Mouse (Mus musculus): ENCODE measurements around the gene Speg. TPM values are rescaled to one million over a fixed set of nuclear protein-coding genes. Genes with fewer than 3 reads are reported as not detected.

Speg gene
- polyA plus RNA-seq, 1 experiment from 2014 or later, result 21.3 TPM

- peaks cover 61% of the 10 kb centered on the region for H3K36me3 ChIP-seq
- 31% methylated on average over 6 of the region's 6 CpGs for WGBS
- peaks cover 28% of the 10 kb centered on the region for H3K4me1 ChIP-seq
- H3K27me3 ChIP-seq, result no peaks in the 10 kb centered on the region
- H3K9ac ChIP-seq, result peak overlapping the region; percentile 50
- H3K4me3 ChIP-seq, result peak overlapping the region; percentile 22
- ATAC-seq (ENCODE audit: low FRiP score, low read depth), result no peak
- H3K27ac ChIP-seq, result peak overlapping the region; percentile 79; the same call in 1 of the 2 replicates
- H3K9me3 ChIP-seq, result no peaks in the 10 kb centered on the region
- peak overlapping the region; percentile 59 for H3K4me2 ChIP-seq (replicated peaks)
Measured at GRCm38 (mm10) chr1:75400493-75401115, 25.5 kb downstream of the Speg start.

- Histone ChIP-seq H3K27me3 (no peaks in the 10 kb centered on the region), H3K4me2 (replicated peaks) (no peak overlapping the region), H3K9ac (no peak overlapping the region), H3K36me3 (peaks cover 78% of the 10 kb centered on the region), H3K9me3 (no peaks in the 10 kb centered on the region), H3K4me3 (no peak overlapping the region), H3K27ac (no peak overlapping the region), H3K4me1 (peaks cover 5% of the 10 kb centered on the region)
- whole genome bisulfite sequencing, result 83% methylated on average over 3 of the region's 3 CpGs
- no peak for ATAC-seq (ENCODE audit: low FRiP score, low read depth)
Measured at GRCm38 (mm10) chr1:75405547-75405946, 30.4 kb downstream of the Speg start.

- 93% methylated on average over 15 of the region's 15 CpGs for WGBS
- Histone ChIP-seq H3K27me3 (no peaks in the 10 kb centered on the region), H3K9me3 (no peaks in the 10 kb centered on the region), H3K4me2 (replicated peaks) (no peak overlapping the region), H3K9ac (no peak overlapping the region), H3K36me3 (peaks cover 73% of the 10 kb centered on the region), H3K4me3 (no peak overlapping the region), H3K27ac (no peak overlapping the region), H3K4me1 (no peaks in the 10 kb centered on the region)
- no peak for ATAC-seq (ENCODE audit: low FRiP score, low read depth)
Measured at GRCm38 (mm10) chr1:75406173-75406572, 31.1 kb downstream of the Speg start.

DNA sequence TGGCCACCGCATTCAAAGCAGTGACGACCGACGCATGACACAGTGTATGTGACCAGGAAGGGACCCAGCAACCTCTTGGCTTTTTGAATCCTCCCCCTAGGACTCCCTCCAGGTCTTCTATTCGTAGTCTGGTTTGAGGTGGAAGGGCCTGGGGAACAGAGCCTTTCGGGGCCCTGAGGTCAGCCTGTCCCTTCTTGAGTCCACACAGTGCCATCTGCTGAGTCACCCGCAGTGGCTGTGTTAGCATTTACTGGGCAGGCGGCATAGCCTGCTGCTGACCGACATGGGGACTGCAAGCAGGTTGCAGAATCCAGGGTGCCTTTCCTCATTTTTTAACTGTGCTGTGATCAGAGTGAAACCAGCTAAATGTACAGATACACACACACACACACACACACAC is 32.0 kb downstream of the Speg start:
- H3K4me2 ChIP-seq (replicated peaks), result no peak overlapping the region
- ATAC-seq (ENCODE audit: low FRiP score, low read depth), result no peak
- H3K27ac ChIP-seq, result no peak overlapping the region
- H3K27me3 ChIP-seq, result no peaks in the 10 kb centered on the region
- H3K4me3 ChIP-seq, result no peak overlapping the region
- 93% methylated on average over 9 of the region's 9 CpGs for WGBS
- no peak overlapping the region for H3K9ac ChIP-seq
- no peaks in the 10 kb centered on the region for H3K4me1 ChIP-seq
- peaks cover 65% of the 10 kb centered on the region for H3K36me3 ChIP-seq
- H3K9me3 ChIP-seq, result no peaks in the 10 kb centered on the region

DNA sequence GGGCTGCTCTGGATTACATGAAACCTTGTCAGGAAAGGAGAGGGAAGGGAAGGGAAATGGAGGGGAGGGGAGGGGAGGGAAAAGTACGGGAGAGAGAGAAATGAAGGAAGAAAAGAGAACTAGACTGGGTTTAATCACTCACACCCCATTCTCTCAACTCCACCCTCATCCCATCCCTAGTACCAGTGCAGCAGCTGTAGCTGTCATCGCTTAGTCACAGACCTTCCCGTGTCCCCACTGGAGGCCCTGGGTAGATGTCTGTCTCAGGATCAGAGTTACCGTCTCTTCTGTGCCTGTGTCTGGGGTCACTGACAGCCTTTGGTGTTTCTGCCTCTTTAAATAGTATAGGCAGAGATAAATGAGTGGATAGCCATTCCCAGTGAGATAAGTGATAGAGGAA is 33.1 kb downstream of the Speg start:
- 81% methylated on average over 4 of the region's 4 CpGs for WGBS
- peaks cover 56% of the 10 kb centered on the region for H3K36me3 ChIP-seq
- no peak overlapping the region for H3K4me2 ChIP-seq (replicated peaks)

DNA sequence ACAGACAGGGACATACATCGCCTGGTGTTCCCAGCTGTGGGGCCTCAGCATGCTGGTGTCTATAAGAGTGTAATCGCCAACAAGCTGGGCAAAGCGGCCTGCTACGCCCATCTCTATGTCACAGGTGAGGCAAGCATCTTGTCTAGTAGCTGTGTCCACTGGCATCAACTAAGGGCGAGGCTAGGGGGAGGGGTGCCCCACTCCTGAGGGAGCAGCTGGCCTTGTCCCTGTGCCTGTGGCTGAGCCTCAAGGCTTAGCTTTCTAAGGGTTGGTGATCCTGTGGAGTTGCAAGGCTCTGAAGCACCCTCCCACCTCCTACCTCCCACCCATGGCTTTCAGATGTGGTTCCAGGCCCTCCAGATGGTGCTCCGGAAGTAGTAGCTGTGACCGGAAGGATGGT is 34.9 kb downstream of the Speg start:
- no peak for ATAC-seq (ENCODE audit: low FRiP score, low read depth)
- H3K27me3 ChIP-seq, result no peaks in the 10 kb centered on the region
- H3K9ac ChIP-seq, result 0 out of 2 replicates have a peak overlapping the region, but pooled peaks have one; percentile 4
- H3K27ac ChIP-seq, result no peak overlapping the region
- 90% methylated on average over 7 of the region's 7 CpGs for WGBS
- peaks cover 46% of the 10 kb centered on the region for H3K36me3 ChIP-seq
- no peaks in the 10 kb centered on the region for H3K4me1 ChIP-seq
- no peak overlapping the region for H3K4me2 ChIP-seq (replicated peaks)
- H3K4me3 ChIP-seq, result no peak overlapping the region
- H3K9me3 ChIP-seq, result no peaks in the 10 kb centered on the region

More for the DNA sequence above, 33.1 kb downstream of the Speg start:
- Histone ChIP-seq H3K4me1 (no peaks in the 10 kb centered on the region), H3K27me3 (no peaks in the 10 kb centered on the region), H3K9me3 (no peaks in the 10 kb centered on the region), H3K9ac (no peak overlapping the region), H3K4me3 (no peak overlapping the region), H3K27ac (no peak overlapping the region)
- no peak for ATAC-seq (ENCODE audit: low FRiP score, low read depth)

DNA sequence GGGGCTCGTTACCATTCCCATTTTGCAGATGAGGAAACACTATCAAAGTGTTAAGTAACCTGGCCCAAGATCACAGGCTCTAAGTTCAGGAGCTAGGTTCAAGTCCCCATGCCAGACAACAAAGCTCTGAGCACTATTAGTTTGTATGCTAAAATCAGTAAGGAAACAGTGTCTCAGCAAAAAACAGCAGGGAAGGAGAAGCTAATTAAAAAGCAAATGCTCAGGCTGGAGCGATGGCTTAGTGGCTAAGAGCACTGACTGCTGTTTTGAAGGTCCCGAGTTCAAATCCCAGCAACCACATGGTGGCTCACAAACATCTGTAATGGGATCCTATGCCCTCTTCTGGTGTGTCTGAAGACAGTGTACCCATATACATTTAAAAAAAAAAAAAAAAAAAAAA is 37.1 kb downstream of the Speg start:
- Histone ChIP-seq H3K4me3 (no peak overlapping the region), H3K9me3 (no peaks in the 10 kb centered on the region), H3K27ac (no peak overlapping the region), H3K36me3 (peaks cover 46% of the 10 kb centered on the region), H3K9ac (no peak overlapping the region), H3K4me2 (replicated peaks) (no peak overlapping the region), H3K27me3 (no peaks in the 10 kb centered on the region), H3K4me1 (no peaks in the 10 kb centered on the region)
- 92% methylated on average over 3 of the region's 3 CpGs for WGBS
- ATAC-seq (ENCODE audit: low FRiP score, low read depth), result no peak

- no peaks in the 10 kb centered on the region for H3K9me3 ChIP-seq
- WGBS, result 66% methylated on average over 3 of the region's 3 CpGs
Measured at GRCm38 (mm10) chr1:75413749-75414148, 38.7 kb downstream of the Speg start.

GRCm38 (mm10) chr1:75421794-75422193 is 46.7 kb downstream of the Speg start:
- Histone ChIP-seq H3K9me3 (no peaks in the 10 kb centered on the region), H3K4me3 (peak overlapping the region; percentile 45), H3K9ac (peak overlapping the region; percentile 57), H3K27me3 (peaks cover 58% of the 10 kb centered on the region), H3K4me1 (peaks cover 23% of the 10 kb centered on the region), H3K36me3 (peaks cover 27% of the 10 kb centered on the region), H3K27ac (no peak overlapping the region), H3K4me2 (replicated peaks) (peak overlapping the region; percentile 71)
- ATAC-seq (ENCODE audit: low FRiP score, low read depth), result peak; percentile 10
- 12% methylated on average over 20 of the region's 20 CpGs for WGBS

More at GRCm38 (mm10) chr1:75413749-75414148, 38.7 kb downstream of the Speg start:
- Histone ChIP-seq H3K4me2 (replicated peaks) (no peak overlapping the region), H3K4me3 (no peak overlapping the region), H3K9ac (no peak overlapping the region), H3K4me1 (no peaks in the 10 kb centered on the region), H3K36me3 (peaks cover 46% of the 10 kb centered on the region), H3K27me3 (no peaks in the 10 kb centered on the region), H3K27ac (no peak overlapping the region)
- ATAC-seq (ENCODE audit: low FRiP score, low read depth), result no peak

- Histone ChIP-seq H3K27me3 (peaks cover 59% of the 10 kb centered on the region), H3K9ac (peak overlapping the region; percentile 57), H3K36me3 (peaks cover 26% of the 10 kb centered on the region), H3K27ac (no peak overlapping the region), H3K4me3 (peak overlapping the region; percentile 45), H3K9me3 (no peaks in the 10 kb centered on the region), H3K4me2 (replicated peaks) (peak overlapping the region; percentile 71), H3K4me1 (peaks cover 23% of the 10 kb centered on the region)
- ATAC-seq (ENCODE audit: low FRiP score, low read depth), result peak; percentile 20; the same call in 1 of the 2 replicates
- WGBS, result 5% methylated on average over 32 of the region's 32 CpGs
Measured at GRCm38 (mm10) chr1:75422216-75422822, 47.2 kb downstream of the Speg start.

DNA sequence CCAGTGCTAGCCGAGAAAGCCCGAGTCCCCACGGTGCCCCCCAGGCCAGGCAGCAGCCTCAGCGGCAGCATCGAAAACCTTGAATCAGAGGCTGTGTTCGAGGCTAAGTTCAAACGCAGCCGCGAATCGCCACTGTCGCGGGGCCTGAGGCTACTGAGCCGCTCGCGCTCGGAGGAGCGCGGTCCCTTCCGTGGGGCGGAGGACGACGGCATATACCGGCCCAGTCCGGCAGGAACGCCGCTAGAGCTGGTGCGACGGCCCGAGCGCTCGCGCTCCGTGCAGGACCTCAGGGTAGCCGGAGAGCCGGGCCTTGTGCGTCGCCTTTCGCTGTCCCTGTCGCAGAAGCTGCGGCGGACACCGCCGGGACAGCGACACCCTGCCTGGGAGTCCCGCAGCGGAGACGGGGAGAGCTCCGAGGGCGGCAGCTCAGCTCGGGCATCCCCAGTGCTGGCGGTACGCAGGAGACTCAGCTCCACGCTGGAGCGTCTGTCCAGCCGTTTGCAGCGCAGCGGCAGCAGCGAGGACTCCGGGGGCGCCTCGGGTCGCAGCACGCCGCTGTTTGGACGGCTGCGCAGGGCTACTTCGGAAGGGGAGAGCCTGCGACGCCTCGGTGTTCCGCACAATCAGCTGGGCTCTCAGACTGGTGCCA is 47.9 kb downstream of the Speg start:
- Histone ChIP-seq H3K36me3 (peaks cover 21% of the 10 kb centered on the region), H3K4me3 (peak overlapping the region; percentile 45), H3K4me2 (replicated peaks) (peak overlapping the region; percentile 71), H3K27me3 (peaks cover 62% of the 10 kb centered on the region), H3K9me3 (no peaks in the 10 kb centered on the region), H3K4me1 (peaks cover 23% of the 10 kb centered on the region), H3K27ac (no peak overlapping the region), H3K9ac (peak overlapping the region; percentile 57)
- ATAC-seq (ENCODE audit: low FRiP score, low read depth), result peak; percentile 71
- under 1% methylated on average over 70 of the region's 71 CpGs for WGBS

DNA sequence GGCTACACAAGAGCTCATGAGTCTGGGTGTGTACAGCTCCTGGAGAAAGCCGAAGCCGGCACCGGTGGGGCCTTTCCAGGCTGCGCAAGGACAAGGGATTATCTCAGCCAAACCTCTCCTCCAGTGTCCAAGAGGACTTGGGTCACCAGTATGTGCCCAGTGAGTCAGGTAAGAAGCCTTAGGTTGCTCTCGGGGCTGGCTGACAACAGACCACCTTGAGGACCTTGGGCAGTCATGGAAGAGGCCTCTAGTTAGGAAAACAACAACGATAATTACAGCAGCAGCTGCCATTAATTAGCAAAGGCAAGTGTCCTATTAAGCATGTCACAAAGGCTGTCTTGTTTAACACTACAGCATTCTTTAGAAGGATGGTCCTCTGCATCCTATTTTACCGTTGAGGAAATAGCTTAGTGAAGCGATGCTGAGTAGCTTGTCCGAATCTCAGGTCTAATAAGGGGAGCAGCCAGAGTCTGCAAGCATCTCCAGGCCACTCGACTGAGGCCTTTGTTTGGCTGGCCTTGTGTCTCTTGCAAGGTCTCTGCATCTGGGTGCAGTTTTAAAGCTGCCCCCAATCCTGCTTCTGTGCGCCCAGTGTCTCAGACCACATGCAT is 48.8 kb downstream of the Speg start:
- Histone ChIP-seq H3K27me3 (peaks cover 62% of the 10 kb centered on the region), H3K4me3 (no peak overlapping the region), H3K9ac (no peak overlapping the region), H3K4me2 (replicated peaks) (no peak overlapping the region), H3K9me3 (no peaks in the 10 kb centered on the region), H3K4me1 (peaks cover 23% of the 10 kb centered on the region), H3K36me3 (peaks cover 11% of the 10 kb centered on the region), H3K27ac (no peak overlapping the region)
- 55% methylated on average over 11 of the region's 11 CpGs for WGBS
- no peak for ATAC-seq (ENCODE audit: low FRiP score, low read depth)

All from limb, embryonic 13.5 days (tissue).